Mouse (Mus musculus) monocyte, adult 2 months (primary cell): Measurements from ENCODE around the gene Dnajb2.
A peak's percentile ranks its signal among the peaks of the same experiment; 100 is the strongest.
"Not testable (repeated sequence)": the region's sequence is repeated elsewhere in the genome, so short reads cannot be mapped to it uniquely, and the experiment has no call there.

Source experiments
- DNase-seq, 2 experiments: peaks; one replicate each; pipeline ENCODE4 v3.0.0; 2022; ENCODE audit warnings: low spot score in 2 of 2, low read depth in 1 of 2

Dnajb2 gene

GRCm38 (mm10) chr1:75218227-75219001 is 17.8 kb upstream of the Dnajb2 start:
- DNase-seq = peak in 1 of 2 experiments; percentile 37

GRCm38 (mm10) chr1:75219078-75219477 is 17.1 kb upstream of the Dnajb2 start:
- DNase-seq = peak; percentile 79 to 86

- no peak for DNase-seq
Measured at GRCm38 (mm10) chr1:75219531-75219930, 16.7 kb upstream of the Dnajb2 start, which contains the start of gene Tuba4a. Tuba4a (minus strand) TSS chr1:75219865.

- DNase-seq = no peak
Measured at GRCm38 (mm10) chr1:75221538-75221937, 14.7 kb upstream of the Dnajb2 start.

- DNase-seq = no peak
Measured at GRCm38 (mm10) chr1:75222926-75223325, 13.3 kb upstream of the Dnajb2 start.

- no peak for DNase-seq
Measured at GRCm38 (mm10) chr1:75223532-75223931, 12.7 kb upstream of the Dnajb2 start.

- DNase-seq = no peak
Measured at GRCm38 (mm10) chr1:75225473-75225872, 10.7 kb upstream of the Dnajb2 start.

GRCm38 (mm10) chr1:75226138-75226537 is 10.1 kb upstream of the Dnajb2 start:
- no peak for DNase-seq

- DNase-seq = no peak
Measured at GRCm38 (mm10) chr1:75227653-75228052, 8.6 kb upstream of the Dnajb2 start.

GRCm38 (mm10) chr1:75229158-75229557 is 7.0 kb upstream of the Dnajb2 start:
- no peak for DNase-seq

GRCm38 (mm10) chr1:75230335-75230994 is 5.7 kb upstream of the Dnajb2 start:
- DNase-seq = peak in 1 of 2 experiments; percentile 51

GRCm38 (mm10) chr1:75231224-75231623 is 5.0 kb upstream of the Dnajb2 start:
- no peak for DNase-seq

- DNase-seq = no peak
Measured at GRCm38 (mm10) chr1:75231664-75232152, 4.5 kb upstream of the Dnajb2 start, which contains the start of gene A630095N17Rik. A630095N17Rik (minus strand) TSS chr1:75232102.

GRCm38 (mm10) chr1:75232489-75232888 is 3.7 kb upstream of the Dnajb2 start:
- not testable (repeated sequence) for DNase-seq

- DNase-seq = peak in 1 of 2 experiments; percentile 25
Measured at GRCm38 (mm10) chr1:75234606-75235005, 1.6 kb upstream of the Dnajb2 start.

GRCm38 (mm10) chr1:75239591-75239990 is 3.4 kb downstream of the Dnajb2 start:
- no peak for DNase-seq

- no peak for DNase-seq
Measured at GRCm38 (mm10) chr1:75243411-75243810, 7.2 kb downstream of the Dnajb2 start.

GRCm38 (mm10) chr1:75244175-75244826 is 8.1 kb downstream of the Dnajb2 start:
- no peak for DNase-seq

- no peak for DNase-seq
Measured at GRCm38 (mm10) chr1:75244836-75245235, 8.6 kb downstream of the Dnajb2 start.

- no peak for DNase-seq
Measured at GRCm38 (mm10) chr1:75247071-75247930, 11.1 kb downstream of the Dnajb2 start.
